Mouse (Mus musculus): ENCODE measurements around the gene Syvn1.

Gene Syvn1

DNA sequence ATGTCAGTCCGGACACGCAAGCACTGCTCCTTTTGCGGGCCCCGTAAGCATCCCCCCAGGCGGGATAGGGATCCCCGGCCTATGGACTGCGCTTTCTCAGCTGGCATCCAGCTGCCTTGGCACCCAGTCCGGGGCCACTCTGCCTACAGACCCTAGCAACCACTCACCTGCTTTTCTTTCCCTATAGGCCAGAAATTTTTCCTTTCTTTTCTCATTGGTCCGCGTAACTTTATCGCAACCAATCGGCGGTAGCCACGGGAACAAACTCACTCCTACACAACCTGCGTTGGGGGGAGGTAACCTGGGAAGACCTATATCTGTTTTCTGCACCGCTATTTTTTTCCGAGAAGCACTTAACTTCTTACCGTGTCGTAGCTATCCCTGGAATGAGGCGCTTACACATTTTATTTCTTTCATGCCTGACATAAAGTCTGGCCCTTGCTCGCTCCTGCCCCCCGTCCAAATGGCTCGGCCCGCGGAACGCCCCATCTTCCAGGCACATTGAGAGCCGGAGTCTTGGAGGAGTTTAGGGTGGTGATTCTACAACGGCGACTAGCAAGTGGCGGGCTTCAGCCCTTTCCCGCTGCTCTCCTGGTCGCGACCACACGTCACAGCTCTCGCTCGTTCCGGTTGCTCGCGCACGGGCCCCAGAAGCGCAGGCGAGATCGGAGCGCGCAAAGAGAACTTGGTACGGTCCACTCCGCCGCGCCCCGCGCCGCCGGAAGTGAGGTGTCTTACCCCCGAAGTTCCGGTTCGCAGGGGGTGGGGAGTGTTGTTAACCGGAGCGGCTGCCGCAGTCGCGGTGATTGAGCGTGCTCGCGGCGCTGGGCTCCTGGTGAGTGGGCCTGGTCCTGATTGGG, at the start of gene Syvn1:
Gene Syvn1 (plus strand): TSS at position 283 of the 860 bp plus-strand sequence.
- DNase-seq (ENCODE audit: low read depth, low spot score) = peak; percentile 87

DNA sequence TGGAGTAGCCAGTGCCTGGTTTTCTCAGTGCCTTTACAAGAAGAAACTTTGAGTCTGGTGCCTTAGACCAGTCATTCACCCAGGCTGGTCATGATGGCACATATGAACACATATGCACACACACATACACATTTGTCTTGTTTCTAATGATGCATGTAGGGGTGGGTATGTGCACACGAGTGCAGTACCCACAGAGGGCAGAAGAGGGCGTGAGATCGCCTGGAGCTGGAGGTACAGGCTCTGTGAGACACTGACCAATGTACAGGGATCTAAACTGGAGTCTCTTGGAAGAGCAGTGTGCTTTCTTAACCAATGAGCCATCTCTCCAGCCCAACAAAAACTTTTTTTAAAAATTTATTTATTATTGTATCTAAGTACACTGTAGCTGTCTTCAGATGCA, 48.2 kb upstream of the Syvn1 start:
- no peak for DNase-seq (ENCODE audit: low read depth, low spot score)

DNA sequence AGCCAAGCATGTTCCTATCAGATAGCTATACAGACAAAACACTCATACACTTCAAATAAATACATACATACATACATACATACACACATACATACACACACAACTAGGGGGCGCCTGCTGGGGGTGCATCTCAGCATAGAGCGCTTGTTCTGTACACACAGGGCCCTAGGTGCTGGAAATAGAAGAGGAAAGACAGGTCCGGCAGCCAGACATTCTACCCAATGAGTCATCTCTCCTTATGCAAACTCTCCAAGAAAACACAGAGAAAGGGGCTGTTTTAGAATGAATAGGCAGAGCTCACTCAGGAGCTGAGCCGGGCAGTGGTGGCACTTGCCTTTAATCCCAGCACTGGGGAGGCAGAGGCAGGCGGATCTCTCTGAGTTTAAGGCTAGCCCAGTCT, 46.4 kb upstream of the Syvn1 start:
- no peak for DNase-seq (ENCODE audit: low read depth, low spot score)

DNA sequence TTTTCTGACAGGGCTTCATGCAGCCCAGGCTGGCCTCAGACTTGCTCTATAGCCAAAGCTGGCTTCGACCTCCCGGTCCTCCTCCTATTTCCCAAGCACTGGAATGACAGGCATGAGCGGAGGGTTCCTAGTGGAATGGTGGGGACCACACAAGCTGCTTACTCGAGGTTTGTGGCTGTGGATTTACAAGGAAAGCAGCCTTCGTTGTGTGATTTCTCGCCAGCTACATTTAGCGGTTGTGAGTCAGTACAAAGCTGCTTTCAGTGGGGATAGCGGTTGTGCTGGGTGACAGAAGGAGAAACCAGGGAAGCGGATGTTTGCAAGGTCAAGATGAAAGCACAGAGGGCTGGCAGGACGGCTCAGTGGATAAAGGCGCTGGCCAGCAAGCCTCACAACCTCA, 40.8 kb upstream of the Syvn1 start:
- DNase-seq (ENCODE audit: low read depth, low spot score) = no peak

DNA sequence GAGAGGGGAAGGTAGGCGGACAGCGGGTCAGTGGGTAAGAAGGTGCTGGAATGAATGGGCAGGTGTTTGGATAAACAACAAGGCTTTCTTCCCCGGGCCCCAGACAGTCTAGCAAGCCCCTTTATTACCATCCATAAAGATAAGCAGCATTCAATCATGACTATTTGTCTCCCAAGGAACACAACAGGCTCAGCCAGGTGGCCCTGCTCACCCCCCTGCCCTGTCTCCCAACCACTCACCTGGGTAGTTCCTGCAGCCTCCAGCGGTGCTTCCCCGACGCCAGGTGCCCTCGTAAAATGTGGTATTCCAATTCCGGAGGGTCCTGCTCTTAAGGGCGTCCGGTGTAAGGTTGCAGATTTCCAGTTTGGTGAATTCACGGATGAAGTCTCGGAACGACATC, 39.4 kb upstream of the Syvn1 start:
- DNase-seq (ENCODE audit: low read depth, low spot score) = no peak

DNA sequence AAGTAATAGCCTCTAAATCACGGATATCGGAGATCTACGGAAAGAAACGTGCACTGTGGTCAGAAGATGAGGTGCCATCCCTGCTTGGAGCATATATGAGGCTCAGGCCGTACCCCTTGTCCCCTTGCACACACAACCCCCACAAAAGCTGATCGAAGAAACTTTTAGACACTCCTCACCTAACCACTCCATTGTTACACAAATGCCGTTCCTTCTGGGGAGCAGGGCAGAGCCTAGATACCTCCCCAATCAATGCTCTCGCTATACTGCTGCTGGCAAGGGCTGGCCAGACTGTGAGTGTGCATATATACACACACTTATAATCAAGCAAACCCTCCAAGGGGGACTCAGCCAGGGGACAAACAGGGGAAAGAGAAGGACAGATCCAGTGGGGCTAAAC, 37.2 kb upstream of the Syvn1 start:
- no peak for DNase-seq (ENCODE audit: low read depth, low spot score)

DNA sequence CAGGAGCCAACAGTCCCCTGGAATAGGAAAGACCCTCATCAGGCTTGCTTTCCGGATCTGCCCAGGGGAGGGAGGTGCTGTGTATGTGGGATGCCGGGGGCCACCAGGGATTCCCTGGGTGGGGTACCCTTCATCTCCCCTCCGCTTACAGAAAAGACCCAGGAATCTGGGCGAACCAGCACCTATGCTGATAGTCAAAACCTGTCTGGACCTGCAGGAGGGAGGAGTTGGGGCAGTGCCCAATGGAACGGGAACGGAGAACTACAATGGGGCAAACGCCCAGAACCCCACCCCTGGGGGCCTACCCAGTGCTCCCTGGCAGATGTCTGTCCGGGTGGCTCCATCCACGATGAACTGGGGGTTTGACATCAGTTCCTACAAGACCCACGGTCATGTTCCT, 32.7 kb upstream of the Syvn1 start:
- DNase-seq (ENCODE audit: low read depth, low spot score) = no peak

DNA sequence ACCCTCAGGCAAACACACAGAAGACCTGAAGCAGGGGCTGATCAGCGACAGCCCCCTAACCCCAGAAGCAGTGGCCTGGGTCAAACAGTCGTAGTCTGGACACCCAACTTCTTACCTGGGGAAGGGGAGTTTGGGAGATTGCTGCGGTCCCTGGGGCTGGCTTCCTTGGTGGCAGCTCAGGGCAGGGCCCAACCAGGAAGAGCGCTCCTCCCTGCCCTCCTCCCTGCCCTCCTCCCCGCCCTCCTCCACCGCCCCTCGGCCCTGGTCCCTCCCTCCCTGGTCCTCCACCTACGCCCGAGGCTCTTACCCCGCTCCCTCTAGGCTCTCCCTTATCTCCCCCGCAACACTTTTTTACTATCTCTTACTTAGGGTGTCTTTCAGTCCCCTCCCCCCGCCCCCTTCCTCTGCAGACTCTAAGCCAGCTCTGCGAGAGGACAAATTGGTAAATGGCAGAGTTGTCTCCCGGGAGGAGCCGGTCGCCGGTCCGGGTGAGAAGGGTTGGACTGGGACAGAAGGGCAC, 31.3 kb upstream of the Syvn1 start:
- peak; percentile 80 for DNase-seq (ENCODE audit: low read depth, low spot score)

DNA sequence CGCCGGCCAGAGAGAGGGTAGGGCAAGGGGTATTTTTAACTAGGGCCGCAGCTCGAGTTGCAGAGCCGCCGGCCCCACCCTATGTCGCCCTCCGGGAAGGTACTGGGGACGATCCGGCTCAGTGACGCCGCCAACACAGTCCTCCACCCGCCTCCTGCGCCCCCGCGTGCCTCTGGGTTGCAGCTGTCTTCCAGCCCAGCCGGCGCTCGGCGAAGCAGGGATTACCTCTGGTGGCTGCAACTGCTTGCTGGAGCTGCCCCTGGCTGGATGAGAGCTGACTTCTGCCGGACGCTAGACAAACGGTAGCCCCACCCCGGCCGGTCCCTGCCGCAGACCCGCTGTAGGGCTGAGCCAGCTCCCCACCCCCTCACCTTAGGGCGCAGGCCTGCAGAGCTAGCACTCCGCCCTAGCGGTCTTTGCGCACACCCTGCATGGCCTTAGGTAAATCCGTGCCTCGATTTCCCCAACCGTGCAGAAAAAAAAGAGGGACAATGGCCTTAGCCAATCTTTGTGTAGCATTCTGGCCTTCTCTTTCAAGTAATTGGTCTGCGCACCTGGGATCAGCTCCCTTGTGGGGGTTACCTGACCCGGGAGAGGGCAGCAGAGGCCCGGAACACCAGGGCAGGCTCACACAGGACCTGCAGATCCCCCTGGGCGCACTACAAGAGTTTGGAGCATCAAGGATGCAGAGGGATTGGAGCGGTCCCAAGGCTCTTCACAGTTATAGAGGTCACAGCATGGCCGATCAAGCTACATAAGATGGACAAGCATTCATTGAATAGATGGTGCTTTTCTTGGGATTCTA, 30.7 kb upstream of the Syvn1 start, which contains the start of gene Capn1:
Gene Capn1 (minus strand): TSS at position 387 of the 805 bp plus-strand sequence.
- DNase-seq (ENCODE audit: low read depth, low spot score) = no peak

DNA sequence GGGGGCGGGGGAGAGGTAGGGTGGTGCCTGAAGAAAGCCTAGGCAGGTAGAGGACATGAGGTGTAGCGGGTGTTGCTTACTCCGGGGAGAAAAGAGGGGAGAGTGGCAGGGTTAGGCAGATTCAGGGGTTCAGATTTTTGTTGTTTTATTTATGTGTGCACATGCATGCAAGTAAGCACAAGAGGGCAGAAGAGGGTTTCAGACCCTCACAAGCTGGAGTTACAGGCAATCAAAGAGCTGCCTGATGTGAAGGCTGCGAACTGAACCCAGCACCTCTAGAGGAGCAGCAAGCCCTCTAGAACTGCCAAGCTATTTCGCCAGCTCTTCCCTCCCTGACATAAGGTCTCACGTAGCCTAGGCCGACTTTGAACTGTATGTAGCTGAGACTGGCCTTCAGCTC, 29.8 kb upstream of the Syvn1 start:
- DNase-seq (ENCODE audit: low read depth, low spot score) = no peak

DNA sequence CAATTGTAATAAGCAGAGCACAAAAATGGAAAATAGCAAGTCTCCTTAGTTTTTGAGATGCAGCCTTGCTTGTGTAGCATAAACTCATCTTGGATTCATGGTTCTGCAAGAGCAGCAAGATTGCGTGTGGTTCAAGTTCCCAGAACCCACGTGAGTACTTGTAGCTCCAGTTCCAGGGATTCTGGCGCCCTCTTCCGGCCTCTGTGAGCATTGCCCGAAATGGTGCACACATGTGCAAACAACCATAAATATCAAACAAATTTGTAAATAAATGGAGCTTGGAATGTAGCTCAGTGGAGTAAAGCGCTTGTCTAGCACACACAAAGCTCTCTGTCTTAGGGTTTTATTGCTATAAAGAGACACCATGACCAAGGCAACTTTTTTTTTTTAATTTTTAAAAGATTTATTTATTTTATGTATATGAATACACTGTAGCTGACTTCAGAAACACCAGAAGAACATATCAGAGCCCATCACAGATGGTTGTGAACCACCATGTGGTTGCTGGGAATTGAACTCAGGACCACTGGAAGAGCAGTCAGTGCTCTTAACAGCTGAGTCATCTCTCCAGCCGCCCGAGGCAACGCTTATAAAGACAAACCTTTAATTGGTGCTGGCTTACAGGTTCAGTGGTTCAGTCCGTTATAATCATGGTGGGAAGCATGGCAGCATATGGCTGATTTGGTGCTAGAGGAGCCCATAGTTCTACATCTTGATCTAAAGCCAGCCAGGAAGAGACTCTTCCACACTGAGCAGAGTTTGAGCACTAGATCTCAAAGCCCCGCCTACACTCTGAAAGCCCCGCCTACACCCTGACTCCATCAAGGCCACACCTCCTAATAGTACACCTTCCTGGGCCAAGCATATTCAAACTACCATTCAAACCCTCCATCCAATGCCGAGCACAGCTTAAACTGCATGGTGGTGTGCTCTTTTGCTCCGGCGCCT, 28.0 kb upstream of the Syvn1 start:
- peak; percentile 88 for DNase-seq (ENCODE audit: low read depth, low spot score)

DNA sequence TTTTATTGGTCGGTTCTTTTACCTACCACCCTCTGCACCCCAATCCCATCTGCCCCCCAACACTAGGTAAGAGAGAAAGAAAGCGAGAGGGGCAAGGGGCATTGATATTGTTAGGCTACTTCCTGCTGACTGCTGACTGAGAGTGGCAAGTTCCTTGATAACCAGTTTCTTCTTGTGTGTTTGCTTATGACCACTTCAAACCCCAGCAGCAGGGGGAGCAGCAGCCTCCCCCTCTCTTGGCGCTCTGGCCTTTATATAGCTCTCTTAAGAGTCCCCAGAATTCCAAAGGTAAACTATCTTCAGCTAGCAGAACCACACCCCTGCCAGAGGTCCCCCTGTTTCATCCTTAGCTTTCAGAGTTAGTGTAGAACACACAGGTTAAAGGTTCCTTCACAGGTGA, 26.1 kb upstream of the Syvn1 start:
- DNase-seq (ENCODE audit: low read depth, low spot score) = no peak

DNA sequence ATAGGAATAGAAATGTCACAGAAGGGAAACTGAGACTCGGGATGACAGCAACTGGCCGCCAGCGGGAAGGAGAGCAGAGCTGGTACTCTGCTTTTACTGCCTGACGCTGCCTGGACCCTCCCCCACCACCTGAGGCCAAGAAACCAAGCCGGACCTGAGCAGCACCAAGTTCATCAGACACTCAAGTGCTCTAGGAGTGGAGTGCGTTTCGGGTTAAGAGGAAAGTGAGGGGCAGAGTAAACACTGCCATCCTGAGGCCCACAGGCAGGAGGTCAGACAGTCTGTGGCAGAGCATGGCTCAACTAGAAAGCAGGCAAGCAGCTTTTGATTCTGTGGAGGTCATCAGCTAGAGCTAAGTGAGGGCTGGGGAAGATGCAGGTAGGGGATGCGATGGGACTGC, 23.3 kb upstream of the Syvn1 start:
- no peak for DNase-seq (ENCODE audit: low read depth, low spot score)

DNA sequence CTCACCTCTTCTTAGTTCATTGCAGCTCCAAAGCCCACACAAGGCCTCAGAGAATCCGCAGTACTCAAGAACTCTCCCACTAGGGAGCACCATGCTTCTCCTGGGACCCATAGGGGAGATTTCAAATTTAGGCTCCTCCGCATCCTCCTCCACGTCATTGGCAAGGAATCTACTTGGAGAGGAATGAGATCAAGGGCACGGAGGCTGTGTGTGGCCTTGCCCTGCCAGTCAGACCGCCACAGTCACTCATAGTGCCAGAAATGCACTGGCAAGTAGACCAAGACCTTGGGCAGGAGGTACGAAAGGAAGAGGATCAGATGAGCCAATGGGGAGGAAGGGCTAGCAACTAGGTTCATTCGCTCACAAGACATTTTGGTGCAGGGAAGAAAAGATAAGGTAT, 22.4 kb upstream of the Syvn1 start:
- no peak for DNase-seq (ENCODE audit: low read depth, low spot score)

DNA sequence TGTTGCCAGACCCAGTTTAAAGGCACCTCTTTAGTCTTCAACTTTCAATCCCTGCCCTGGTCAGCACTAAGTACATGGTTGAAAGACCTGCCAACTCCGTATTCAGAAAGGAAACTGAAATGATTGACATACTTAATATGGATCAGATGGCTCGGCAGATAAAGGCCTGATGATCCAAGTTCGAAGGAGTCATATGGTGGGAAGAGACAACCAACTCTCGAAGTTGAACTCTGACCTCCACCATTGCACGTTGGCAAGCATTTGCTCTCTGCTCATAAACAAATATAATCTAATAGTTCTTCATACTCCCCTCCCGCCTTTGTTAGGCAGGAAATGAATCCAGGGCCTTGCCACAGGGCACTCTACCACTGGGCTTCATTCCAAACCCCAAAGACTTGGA, 17.4 kb upstream of the Syvn1 start:
- no peak for DNase-seq (ENCODE audit: low read depth, low spot score)

DNA sequence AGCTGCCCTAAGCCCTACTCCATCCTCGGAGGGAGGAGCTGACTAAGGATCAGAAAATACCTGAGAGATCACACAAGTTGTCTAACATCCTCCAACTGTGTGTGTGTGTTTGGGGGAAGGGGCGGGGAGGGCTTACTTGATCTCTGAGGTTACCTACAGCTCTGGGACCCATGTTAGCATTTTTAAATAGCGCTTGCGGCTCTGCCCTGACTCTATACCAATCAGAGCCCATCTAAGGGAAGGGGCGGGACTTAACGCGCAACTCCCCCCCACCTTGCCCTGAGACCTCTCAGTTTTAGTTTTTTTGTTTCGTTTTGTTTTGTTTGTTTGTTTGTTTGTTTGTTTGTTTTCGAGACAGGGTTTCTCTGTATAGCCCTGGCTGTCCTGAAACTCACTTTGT, 16.9 kb upstream of the Syvn1 start:
- DNase-seq (ENCODE audit: low read depth, low spot score) = no peak

DNA sequence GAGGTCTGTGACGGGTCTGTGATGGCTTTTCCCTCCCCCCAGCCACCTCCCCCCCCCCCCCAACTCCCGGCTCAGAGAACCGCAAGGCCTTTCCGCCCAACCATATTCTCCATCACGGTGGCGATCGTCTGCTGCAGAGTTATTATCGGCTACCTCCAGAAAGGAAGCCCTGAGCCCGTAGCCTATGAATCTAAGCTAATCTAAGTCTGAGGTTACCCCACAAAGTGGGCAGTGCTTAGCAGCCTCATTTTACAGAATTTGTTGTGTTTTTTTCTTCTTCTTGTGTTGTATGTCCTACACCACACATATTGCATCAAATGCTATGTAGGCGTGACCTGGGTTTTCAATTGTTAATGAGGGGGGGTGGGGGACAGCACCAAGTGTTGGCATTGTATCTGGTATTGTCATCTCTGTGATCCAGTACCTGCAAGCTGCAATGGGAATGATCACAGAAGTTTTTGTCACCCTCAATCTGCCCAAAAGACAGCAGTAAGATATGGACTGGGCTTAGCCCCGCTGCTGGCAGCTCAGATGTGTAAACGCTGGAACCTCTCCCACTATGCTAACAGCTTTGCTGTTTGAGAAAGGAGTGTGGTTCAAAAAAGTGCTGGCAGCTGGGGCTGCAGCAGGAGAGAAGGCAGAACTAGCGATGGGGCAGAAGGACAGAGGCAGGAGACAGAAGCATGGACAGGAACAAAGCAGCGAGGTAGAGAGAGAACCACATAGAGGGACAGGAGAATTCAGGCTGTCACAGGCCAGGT, 15.7 kb upstream of the Syvn1 start:
- no peak for DNase-seq (ENCODE audit: low read depth, low spot score)

DNA sequence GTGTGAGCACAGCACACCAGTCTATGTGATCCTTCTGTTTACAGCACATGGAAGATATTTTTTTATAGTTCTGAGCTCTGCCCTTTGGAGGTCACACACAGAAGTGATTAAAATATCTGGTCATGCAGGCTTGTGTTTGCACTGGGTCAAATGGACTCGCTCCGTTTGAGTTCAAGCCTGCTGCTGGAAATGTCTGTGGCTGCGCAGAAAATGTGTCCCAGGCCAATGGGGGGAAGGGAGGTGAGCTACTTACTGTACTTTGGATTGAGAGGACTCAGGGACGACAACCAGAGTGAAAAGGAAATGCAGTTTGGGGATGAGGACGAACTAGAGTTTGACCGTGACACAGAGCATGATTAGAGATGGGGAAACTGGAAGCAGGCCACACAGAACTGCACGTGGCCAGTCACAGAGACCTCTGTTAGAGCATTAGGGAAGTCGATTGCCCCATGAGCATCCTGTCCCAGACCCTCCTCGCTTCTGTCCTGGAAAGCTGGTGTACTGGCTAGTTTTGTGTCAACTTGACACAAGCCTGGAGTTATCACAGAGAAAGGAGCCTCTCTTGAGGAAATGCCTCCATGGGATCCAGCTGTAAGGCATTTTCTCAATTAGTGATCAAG, 10.3 kb upstream of the Syvn1 start:
- DNase-seq (ENCODE audit: low read depth, low spot score) = no peak

DNA sequence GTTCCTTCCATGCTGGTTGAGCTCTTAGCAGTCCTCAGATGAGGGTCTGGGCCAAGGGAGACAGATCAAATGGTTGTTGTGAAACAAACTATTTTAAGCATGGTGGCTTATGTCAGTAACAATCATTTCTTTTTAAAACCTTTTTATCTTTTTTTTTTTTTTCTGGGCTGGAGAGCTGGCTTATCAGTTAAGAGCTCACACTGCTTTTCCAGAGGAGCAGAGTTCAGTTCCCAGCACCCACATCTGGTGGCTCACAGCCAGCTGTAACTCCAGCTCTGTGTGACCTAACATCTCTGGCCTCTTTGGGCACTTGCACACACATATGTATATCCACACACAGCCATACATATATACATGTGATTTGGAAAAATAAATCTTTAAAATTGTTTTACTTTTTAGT, 8.7 kb upstream of the Syvn1 start:
- no peak for DNase-seq (ENCODE audit: low read depth, low spot score)

DNA sequence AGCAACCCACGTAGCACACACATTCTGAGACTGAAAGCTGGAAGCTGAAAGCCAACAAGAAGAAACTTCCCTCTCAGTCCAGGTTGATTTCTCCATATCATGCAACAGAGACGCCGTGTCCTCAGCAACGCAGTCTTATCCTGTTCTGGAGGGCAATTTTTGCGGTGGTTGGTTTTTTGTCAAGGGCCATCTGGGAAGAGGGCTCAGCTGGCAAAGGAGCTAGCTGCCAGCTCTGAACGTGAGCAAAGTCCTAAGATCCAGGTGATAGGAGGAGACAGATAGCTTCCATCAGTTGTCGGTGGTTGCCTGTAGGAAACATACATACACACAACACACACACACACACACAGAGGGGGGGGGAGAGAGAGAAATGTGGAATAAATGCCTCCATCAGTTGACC, 8.1 kb upstream of the Syvn1 start:
- DNase-seq (ENCODE audit: low read depth, low spot score) = no peak

Measured in c-Kit-negative CD71-positive TER-119-positive erythroid progenitor cells, embryonic 14.5 days (primary cell).